ENCODE assay signal across 24 mouse cellular contexts in genomic region chr6:146416461-146416860, GRCm38 (mm10).
A peak's percentile ranks its signal among the peaks of the same experiment; 100 is the strongest.
DNase-seq lines count a peak whose midpoint lies in the region; ATAC-seq lines count a peak whose summit lies in the region.
"Had no signal": no experiment of that assay in that cellular context is flagged by ENCODE, and none has a peak within 500 bp of the region (broad histone marks: within the 10 kb centered on the region; RNA-seq: fewer than 3 reads in every experiment).

No protein-coding gene starts in this region.

- no peak overlapping the region for H3K27ac ChIP-seq in heart, embryonic 11.5 days (ENCODE audit: low read depth, low read length)

- no peak overlapping the region for H3K9ac ChIP-seq in heart, embryonic 11.5 days (ENCODE audit: low read depth, low read length)

- H3K4me1 ChIP-seq in heart, embryonic 11.5 days (ENCODE audit: control insufficient read depth, insufficient read depth, low read length) = peaks cover 9% of the 10 kb centered on the region

- no peak overlapping the region for H3K4me2 ChIP-seq in heart, embryonic 11.5 days

- DNase-seq in 3T3-L1 (ENCODE audit: low read depth, low spot score) = peak; percentile 54
- DNase-seq in NIH3T3 (ENCODE audit: low read depth) = peak; percentile 48
- DNase-seq in adipocyte (ENCODE audit: low spot score) = peak; percentile 82
- DNase-seq in thymus, postnatal 4 days = no peak
- DNase-seq in left cerebral cortex, postnatal 4 days = no peak
- DNase-seq: adrenal gland, adult 2 months; adrenal gland, adult 8-10 months; adrenal gland, postnatal 10 days; adrenal gland, postnatal 14 days; adrenal gland, postnatal 25 days; adrenal gland, postnatal 36 days; B cell, adult 2 months; cerebellum, adult 11 months; cerebellum, adult 11-12 months; cerebellum, adult 18-20 months; cerebellum, adult 2 months; cerebellum, adult 8-10 months; cerebellum, adult 9-10 months had no signal

- H3K27me3 ChIP-seq in heart, embryonic 11.5 days (ENCODE audit: control insufficient read depth, insufficient read depth, low read length) = no peaks in the 10 kb centered on the region
- H3K27me3 ChIP-seq: CH12.LX, Patski had no signal

- no peak for ATAC-seq in heart, embryonic 11.5 days (replicated peaks; ENCODE audit: insufficient number of reproducible peaks, low FRiP score, low TSS enrichment)
- ATAC-seq: activated CD4-positive, CD25-positive, alpha-beta regulatory T cell, adult 4 months; CD4-positive, CD25-positive, alpha-beta regulatory T cell, adult 4 months; Patski had no signal

- no peaks in the 10 kb centered on the region for H3K9me3 ChIP-seq in heart, embryonic 11.5 days (replicated peaks; ENCODE audit: control insufficient read depth, low read length)
- H3K9me3 ChIP-seq: G1E had no signal

- intact Hi-C loops in left cerebral cortex, postnatal 4 days (cut with DNase I) = no loop called here

- H3K36me3 ChIP-seq in heart, embryonic 11.5 days (ENCODE audit: control insufficient read depth, insufficient read depth, low read length) = peaks cover 3% of the 10 kb centered on the region; the same call in 1 of the 2 replicates

- no peak overlapping the region for H3K4me3 ChIP-seq in heart, embryonic 11.5 days (ENCODE audit: low read depth, low read length)

- 72% methylated on average over 2 of the region's 2 CpGs for WGBS in heart, embryonic 11.5 days (ENCODE audit: insufficient replicate concordance)

Comparison
In these comparisons a context has a peak if more than half of its experiments do, and no peak if none do; other contexts are left out.
1. DNase-seq: peak in 3T3-L1 (single experiment), NIH3T3 (single experiment) and adipocyte (single experiment); none in thymus, postnatal 4 days (single experiment) and left cerebral cortex, postnatal 4 days (single experiment).